Comparison of ENCODE assay signal across 15 mouse cellular contexts in the genomic region with DNA sequence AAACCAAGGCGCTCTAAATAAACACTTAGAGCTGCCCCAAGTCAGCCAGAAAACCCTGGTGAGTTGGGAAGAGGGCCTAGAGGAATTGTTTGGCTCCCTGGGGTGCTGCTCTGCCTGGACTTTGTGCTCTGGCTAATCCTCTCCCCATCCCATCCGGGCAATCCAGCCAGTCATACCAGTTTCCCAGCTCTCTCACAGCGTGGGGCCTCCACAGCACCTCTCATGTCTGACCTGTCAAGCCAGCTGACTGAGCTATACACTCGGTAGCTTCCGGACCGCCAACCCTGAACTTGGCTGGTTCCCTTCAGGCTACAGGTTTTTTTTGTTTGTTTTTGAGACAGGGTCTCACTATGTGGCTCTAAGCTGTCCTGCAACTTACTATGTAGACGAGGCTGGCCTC. TPM values are rescaled to one million over a fixed set of nuclear protein-coding genes. Genes with fewer than 3 reads are reported as not detected.
DNase-seq lines count a peak whose midpoint lies in the region; ATAC-seq and TF ChIP-seq lines count a peak whose summit lies in the region.
"Had no signal": no experiment of that assay in that cellular context is flagged by ENCODE, and none has a peak within 500 bp of the region (broad histone marks: within the 10 kb centered on the region; RNA-seq: fewer than 3 reads in every experiment).

No protein-coding gene starts in this region.

- no peak overlapping the region for H3K9ac ChIP-seq in midbrain, embryonic 13.5 days (replicated peaks)
- H3K9ac ChIP-seq in stomach, embryonic 15.5 days = no peak overlapping the region
- no peak overlapping the region for H3K9ac ChIP-seq in heart, embryonic 12.5 days
- H3K9ac ChIP-seq: forebrain, embryonic 13.5 days had no signal

- H3K9me3 ChIP-seq in midbrain, embryonic 10.5 days (replicated peaks) = peaks cover 7% of the 10 kb centered on the region
- peaks cover 4% of the 10 kb centered on the region; the same call in 1 of the 2 replicates for H3K9me3 ChIP-seq in midbrain, embryonic 13.5 days
- no peaks in the 10 kb centered on the region for H3K9me3 ChIP-seq in stomach, embryonic 15.5 days
- peaks cover 4% of the 10 kb centered on the region for H3K9me3 ChIP-seq in heart, embryonic 12.5 days (replicated peaks)

- peaks cover 28% of the 10 kb centered on the region for H3K27me3 ChIP-seq in midbrain, embryonic 10.5 days (ENCODE audit: low read depth, poor library complexity, severe bottlenecking)
- H3K27me3 ChIP-seq in midbrain, embryonic 13.5 days = no peaks in the 10 kb centered on the region; the same call in 1 of the 2 replicates
- H3K27me3 ChIP-seq in stomach, embryonic 15.5 days (replicated peaks) = no peaks in the 10 kb centered on the region
- H3K27me3 ChIP-seq in heart, embryonic 12.5 days (replicated peaks) = no peaks in the 10 kb centered on the region
- H3K27me3 ChIP-seq: forebrain, embryonic 13.5 days had no signal

- peaks cover 34% of the 10 kb centered on the region for H3K4me1 ChIP-seq in midbrain, embryonic 10.5 days
- peaks cover 22% of the 10 kb centered on the region; the same call in 1 of the 2 replicates for H3K4me1 ChIP-seq in midbrain, embryonic 13.5 days (replicated peaks)
- H3K4me1 ChIP-seq in stomach, embryonic 15.5 days = peaks cover 22% of the 10 kb centered on the region
- peaks cover 26% of the 10 kb centered on the region for H3K4me1 ChIP-seq in heart, embryonic 12.5 days (replicated peaks)

- peak; percentile 55 for DNase-seq in embryo, embryonic 10 days (ENCODE audit: low spot score)
- DNase-seq in embryo, embryonic 11 days = no peak
- DNase-seq in midbrain, embryonic 10.5 days (ENCODE audit: low spot score) = peak; percentile 30
- DNase-seq in gonadal fat pad, adult 2 months (ENCODE audit: low read depth) = peak; percentile 47
- DNase-seq in gastrocnemius, adult 2 months = no peak
- DNase-seq: adrenal gland, adult 8-10 months; cerebellum, postnatal 36 days; gastrocnemius, postnatal 10 days; kidney, adult 9 months; layer of hippocampus, adult 9-11 months; left cerebral cortex, postnatal 4 days had no signal

- no peaks in the 10 kb centered on the region for H3K36me3 ChIP-seq in midbrain, embryonic 10.5 days
- no peaks in the 10 kb centered on the region for H3K36me3 ChIP-seq in midbrain, embryonic 13.5 days
- no peaks in the 10 kb centered on the region for H3K36me3 ChIP-seq in stomach, embryonic 15.5 days
- H3K36me3 ChIP-seq in heart, embryonic 12.5 days = no peaks in the 10 kb centered on the region

- no peak overlapping the region; the same call in 1 of the 2 replicates for H3K4me3 ChIP-seq in midbrain, embryonic 10.5 days
- H3K4me3 ChIP-seq in midbrain, embryonic 13.5 days (replicated peaks) = no peak overlapping the region
- no peak overlapping the region for H3K4me3 ChIP-seq in stomach, embryonic 15.5 days (replicated peaks)
- no peak overlapping the region for H3K4me3 ChIP-seq in gastrocnemius, adult 2 months
- no peak overlapping the region for H3K4me3 ChIP-seq in heart, embryonic 12.5 days
- H3K4me3 ChIP-seq: forebrain, embryonic 13.5 days had no signal

- WGBS in midbrain, embryonic 10.5 days = 8% methylated on average over 7 of the region's 7 CpGs
- 8% methylated on average over 7 of the region's 7 CpGs for WGBS in midbrain, embryonic 13.5 days
- 27% methylated on average over 7 of the region's 7 CpGs for WGBS in stomach, embryonic 15.5 days
- 31% methylated on average over 7 of the region's 7 CpGs for WGBS in heart, embryonic 12.5 days

- H3K4me2 ChIP-seq in midbrain, embryonic 13.5 days (replicated peaks) = no peak overlapping the region
- peak overlapping the region; percentile 21; the same call in 1 of the 2 replicates for H3K4me2 ChIP-seq in stomach, embryonic 15.5 days
- no peak overlapping the region for H3K4me2 ChIP-seq in heart, embryonic 12.5 days
- H3K4me2 ChIP-seq: forebrain, embryonic 13.5 days had no signal

- TF ChIP-seq CTCF in gastrocnemius, adult 2 months (IDR thresholded peaks at IDR 0.05) = no peak

- intact Hi-C loops in gastrocnemius, adult 2 months (cut with DNase I) = no loop called here

- H3K27ac ChIP-seq in midbrain, embryonic 10.5 days (replicated peaks) = no peak overlapping the region
- H3K27ac ChIP-seq in midbrain, embryonic 13.5 days = no peak overlapping the region
- H3K27ac ChIP-seq in stomach, embryonic 15.5 days = peak overlapping the region; percentile 81
- no peak overlapping the region for H3K27ac ChIP-seq in gastrocnemius, adult 2 months
- H3K27ac ChIP-seq in heart, embryonic 12.5 days (ENCODE audit: poor library complexity, severe bottlenecking) = no peak overlapping the region
- H3K27ac ChIP-seq: forebrain, embryonic 13.5 days had no signal

- ATAC-seq in midbrain, embryonic 13.5 days = no peak
- peak; percentile 82 for ATAC-seq in stomach, embryonic 15.5 days (ENCODE audit: insufficient read depth, low FRiP score, low read depth)
- ATAC-seq in heart, embryonic 12.5 days (ENCODE audit: insufficient number of reproducible peaks, low FRiP score) = no peak

RNA-seq across cellular contexts. Expression of a gene that starts 24.5 kb away (rescaled TPM):
- polyA plus RNA-seq in midbrain, embryonic 10.5 days (2016; fragmentation: Nextera tagmentation; extraction: Ambion mirVana) = 5.6 and 7.5 TPM in 2 replicates
- polyA plus RNA-seq in midbrain, embryonic 13.5 days (2015; fragmentation: Nextera tagmentation; extraction: Ambion mirVana) = 17.7 and 18.3 TPM in 2 replicates
- polyA plus RNA-seq in gonadal fat pad, adult 2 months (2012; rRNA removed) = 26.3 and 26.6 TPM in 2 replicates
- 10.3 and 11.9 TPM in 2 replicates for polyA plus RNA-seq in stomach, embryonic 15.5 days (2015; fragmentation: Nextera tagmentation; extraction: Ambion mirVana)
- 10 to 100 TPM; 59.2 to 65.5 TPM for total RNA-seq in gastrocnemius, adult 2 months (2021)
- polyA plus RNA-seq in heart, embryonic 12.5 days (2016; fragmentation: Nextera tagmentation; extraction: Ambion mirVana) = 19.8 and 20.2 TPM in 2 replicates

Comparison
In these comparisons a context has a peak if more than half of its experiments do, and no peak if none do; other contexts are left out.
1. DNase-seq: peak in embryo, embryonic 10 days (single experiment), midbrain, embryonic 10.5 days (single experiment) and gonadal fat pad, adult 2 months (single experiment); none in embryo, embryonic 11 days (single experiment) and gastrocnemius, adult 2 months (single experiment).